Comparison of ENCODE assay signal across 8 mouse cellular contexts in the genomic region with DNA sequence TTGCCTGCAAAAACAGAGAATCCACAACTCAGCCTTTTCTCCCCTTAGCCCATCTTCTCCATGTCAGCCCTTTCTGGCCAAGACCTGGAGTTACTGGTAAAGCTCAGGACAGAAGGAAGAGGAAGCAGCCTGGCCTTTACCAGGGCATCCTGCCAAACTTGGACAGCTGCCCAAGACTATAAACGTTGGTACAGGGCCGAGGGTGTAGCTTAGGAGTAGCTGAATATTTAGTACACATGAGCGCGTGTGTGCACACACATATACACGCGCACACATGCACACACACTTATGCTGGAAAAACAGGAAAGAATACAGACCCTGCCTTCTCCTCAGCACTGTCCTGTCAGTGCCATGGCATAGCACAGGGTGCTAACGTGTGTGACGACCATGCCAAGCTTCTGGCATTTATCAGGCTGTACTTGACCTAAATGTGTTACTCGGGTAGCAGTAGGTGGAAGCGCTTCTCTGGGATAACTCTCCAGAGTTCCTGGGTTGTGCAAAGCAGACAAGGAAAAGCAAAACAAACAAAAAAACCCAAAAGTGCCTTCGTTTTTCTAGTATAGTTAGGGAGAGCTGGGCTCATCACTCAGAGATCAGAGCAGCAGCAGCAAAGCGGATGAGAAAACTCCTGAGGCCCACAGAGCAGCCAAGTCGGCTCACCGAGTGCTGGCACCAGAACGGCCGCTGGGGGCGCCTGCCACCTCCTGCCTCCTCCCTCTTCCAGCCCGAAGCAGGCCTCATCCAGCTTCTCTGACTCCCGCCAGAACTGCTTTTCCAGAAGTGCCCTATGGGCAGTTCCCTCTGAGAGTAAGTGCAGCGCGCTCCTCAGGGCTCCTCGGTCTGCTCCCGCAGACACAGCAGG. TPM values are rescaled to one million over a fixed set of nuclear protein-coding genes. Genes with fewer than 3 reads are reported as not detected.
DNase-seq lines count a peak whose midpoint lies in the region; ATAC-seq lines count a peak whose summit lies in the region.

No protein-coding gene starts in this region.

- H3K4me2 ChIP-seq in hindbrain, embryonic 14.5 days (replicated peaks) = peak overlapping the region; percentile 49

- H3K27ac ChIP-seq in hindbrain, embryonic 14.5 days = peak overlapping the region; percentile 47; the same call in 1 of the 2 replicates

- no peaks in the 10 kb centered on the region for H3K9me3 ChIP-seq in hindbrain, embryonic 14.5 days (ENCODE audit: control insufficient read depth, low read length)

- DNase-seq in NIH3T3 (ENCODE audit: low read depth) = peak; percentile 96
- DNase-seq in cerebellum, postnatal 36 days = peak; percentile 95 to 96
- DNase-seq in frontal cortex, postnatal 36 days (ENCODE audit: low spot score in 2 of 2) = peak; percentile 85 to 92
- peak; percentile 82 for DNase-seq in hindbrain, embryonic 14.5 days (ENCODE audit: low spot score)
- peak; percentile 76 for DNase-seq in left cerebral cortex, adult 11 months (ENCODE audit: low spot score)
- DNase-seq in lung, postnatal 36 days = peak; percentile 95
- peak; percentile 91 for DNase-seq in right cerebral cortex, adult 18-20 months
- DNase-seq in urinary bladder, adult 2 months (ENCODE audit: low spot score) = peak; percentile 71

- ATAC-seq in hindbrain, embryonic 14.5 days (ENCODE audit: low FRiP score) = peak; percentile 22; the same call in 1 of the 2 replicates

- WGBS in hindbrain, embryonic 14.5 days = 24% methylated on average over 23 of the region's 23 CpGs

- H3K9ac ChIP-seq in hindbrain, embryonic 14.5 days = 0 out of 2 replicates have a peak overlapping the region, but pooled peaks have one; percentile 18

- no peaks in the 10 kb centered on the region for H3K27me3 ChIP-seq in hindbrain, embryonic 14.5 days (ENCODE audit: control insufficient read depth, insufficient read depth, low read length)

- no peaks in the 10 kb centered on the region for H3K36me3 ChIP-seq in hindbrain, embryonic 14.5 days (replicated peaks; ENCODE audit: control insufficient read depth, insufficient read depth)

- peaks cover 59% of the 10 kb centered on the region for H3K4me1 ChIP-seq in hindbrain, embryonic 14.5 days (replicated peaks; ENCODE audit: control insufficient read depth, insufficient read depth, low read length)

- H3K4me3 ChIP-seq in hindbrain, embryonic 14.5 days (replicated peaks; ENCODE audit: low read length) = no peak overlapping the region

RNA-seq across cellular contexts. Expression of gene Bmf, which starts 4.0 kb away (rescaled TPM):
- polyA plus RNA-seq in hindbrain, embryonic 14.5 days (2014; fragmentation: Nextera tagmentation; extraction: Ambion mirVana) = 3.3 and 3.8 TPM in 2 replicates
- polyA plus RNA-seq in urinary bladder, adult 2 months (2012; rRNA removed) = 11.7 and 14.1 TPM in 2 replicates

RNA-seq across cellular contexts. Expression of gene Bub1b, which starts 52.5 kb away (rescaled TPM):
- 11.8 and 15.6 TPM in 2 replicates for polyA plus RNA-seq in hindbrain, embryonic 14.5 days (2014; fragmentation: Nextera tagmentation; extraction: Ambion mirVana)
- polyA plus RNA-seq in urinary bladder, adult 2 months (2012; rRNA removed) = 2.4 and 2.8 TPM in 2 replicates
